Mouse (Mus musculus) limb, embryonic 14.5 days (tissue): ENCODE measurements around the gene Mgat4e. TPM values are rescaled to one million over a fixed set of nuclear protein-coding genes. Genes with fewer than 3 reads are reported as not detected.
"Not testable (repeated sequence)": the region's sequence is repeated elsewhere in the genome, so short reads cannot be mapped to it uniquely, and the experiment has no call there.

Source experiments
- ATAC-seq: fragments of 200-750 bp; cut with Nextera tagmentation; 2 replicates; pipeline ENCODE4 v1.8.0; 2017; ENCODE audit warnings: low read depth, moderate number of reproducible peaks, moderate TSS enrichment; ENCODE audit not compliant: low FRiP score
- DNase-seq: peaks from one replicate; pipeline ENCODE4 v3.0.0-alpha.2; 2015; ENCODE audit warnings: low spot score
- H3K27ac ChIP-seq: fragments of 300-500 bp; sonication (generic); replicated peaks from 2 replicates; pipeline ENCODE4 v1.5.1; 2014; ENCODE audit warnings: low read depth, mild to moderate bottlenecking, low read length, moderate library complexity, mixed read lengths
- H3K27me3 ChIP-seq: fragments of 300-500 bp; sonication (generic); 2 replicates; pipeline ENCODE4 v1.6.1; 2014; ENCODE audit warnings: low read length, mixed read lengths; ENCODE audit not compliant: control insufficient read depth, insufficient read depth
- H3K36me3 ChIP-seq: fragments of 300-500 bp; sonication (generic); 2 replicates; pipeline ENCODE4 v1.6.1; 2014; ENCODE audit warnings: mild to moderate bottlenecking, low read length, moderate library complexity, mixed read lengths; ENCODE audit not compliant: control insufficient read depth, insufficient read depth
- H3K4me1 ChIP-seq: fragments of 300-500 bp; sonication (generic); 2 replicates; pipeline ENCODE4 v1.6.1; 2014; ENCODE audit warnings: antibody characterized with exemption, low read length, mixed read lengths; ENCODE audit not compliant: control insufficient read depth, insufficient read depth
- H3K4me2 ChIP-seq: fragments of 300-500 bp; sonication (generic); replicated peaks from 2 replicates; pipeline ENCODE4 v1.6.1; 2014; ENCODE audit warnings: low read depth, mild to moderate bottlenecking, low read length, moderate library complexity; ENCODE audit not compliant: severe bottlenecking
- H3K4me3 ChIP-seq: fragments of 300-500 bp; sonication (generic); replicated peaks from 2 replicates; pipeline ENCODE4 v1.5.1; 2014; ENCODE audit warnings: low read length
- H3K9ac ChIP-seq: fragments of 300-500 bp; sonication (generic); 2 replicates; pipeline ENCODE4 v1.6.1; 2014; ENCODE audit warnings: mild to moderate bottlenecking, low read depth, low read length, moderate library complexity; ENCODE audit not compliant: severe bottlenecking
- H3K9me3 ChIP-seq: fragments of 300-500 bp; sonication (generic); 2 replicates; pipeline ENCODE4 v1.6.1; 2016; ENCODE audit warnings: low read length; ENCODE audit not compliant: control insufficient read depth
- POLR2A ChIP-seq: fragments of 200-500 bp; IDR thresholded peaks from 2 replicates; pipeline ENCODE4 v1.8.0; 2012; ENCODE audit warnings: inconsistent platforms, mild to moderate bottlenecking, moderate library complexity, borderline replicate concordance; ENCODE audit not compliant: insufficient read depth, insufficient read length; ENCODE audit errors: extremely low read depth
- WGBS: fragments of 180-500 bp; shearing (Covaris S2); extraction: QIAGEN DNeasy Blood & Tissue Kit; methylation state at CpG from one replicate; pipeline ENCODE4 v1.1.7; 2014; 5-methylcytosine and 5-hydroxymethylcytosine counted together
- polyA plus RNA-seq, 2 experiments: library from polyadenylated mRNA; depleted of rRNA in 1 of 2; stranded (reverse) in 1 of 2; unstranded in 1 of 2; fragments of >200 nt; fragmentation: Nextera tagmentation in 1 of 2; extraction: Ambion mirVana in 1 of 2; gene quantifications; 2 replicates each; pipeline versions ENCODE4 v1.2.1 to v1.2.3; 2012 to 2014

Mgat4e gene
- polyA plus RNA-seq, 2 experiments = 0.15 TPM; not detected in 1

DNA sequence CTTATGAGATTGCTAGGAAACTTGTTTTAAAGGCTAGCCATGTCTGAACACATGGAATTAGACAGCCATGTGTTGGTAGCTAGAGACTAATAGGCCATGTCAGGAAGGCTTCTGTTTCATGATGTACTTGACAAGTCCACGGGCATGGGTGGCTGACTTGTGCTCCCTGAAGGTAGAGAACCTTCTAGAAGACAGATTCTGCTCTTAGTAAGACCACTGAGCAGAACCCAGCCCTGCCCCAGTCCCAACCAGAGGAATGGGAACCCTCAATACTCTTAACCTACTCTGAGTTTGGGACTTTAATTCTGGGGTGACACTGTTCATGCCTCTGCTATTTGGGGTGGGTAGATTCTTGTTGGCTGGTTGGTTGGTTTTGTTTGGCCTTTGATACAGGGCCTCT, 24.5 kb downstream of the Mgat4e start:
- H3K36me3 ChIP-seq = no peaks in the 10 kb centered on the region
- no peak overlapping the region for H3K4me3 ChIP-seq
- H3K9me3 ChIP-seq = no peaks in the 10 kb centered on the region

GRCm38 (mm10) chr1:134524424-134524823, 25.1 kb downstream of the Mgat4e start:
- WGBS = 72% methylated on average over 5 of the region's 5 CpGs
- H3K9me3 ChIP-seq = no peaks in the 10 kb centered on the region
- DNase-seq (no peak), ATAC-seq (no peak)
- H3K27me3 ChIP-seq = no peaks in the 10 kb centered on the region
- no peak overlapping the region for H3K27ac ChIP-seq
- no peak overlapping the region for H3K9ac ChIP-seq
- H3K4me2 ChIP-seq = no peak overlapping the region
- H3K36me3 ChIP-seq = no peaks in the 10 kb centered on the region
- no peaks in the 10 kb centered on the region for H3K4me1 ChIP-seq
- no peak for TF ChIP-seq POLR2A
- H3K4me3 ChIP-seq = no peak overlapping the region

More for the DNA sequence above, 24.5 kb downstream of the Mgat4e start:
- TF ChIP-seq POLR2A = no peak
- DNase-seq = no peak
- H3K4me1 ChIP-seq = no peaks in the 10 kb centered on the region
- WGBS = 65% methylated on average over 1 of the region's 1 CpGs
- H3K27me3 ChIP-seq = no peaks in the 10 kb centered on the region
- no peak for ATAC-seq
- H3K4me2 ChIP-seq = no peak overlapping the region
- H3K9ac ChIP-seq = no peak overlapping the region
- no peak overlapping the region for H3K27ac ChIP-seq

GRCm38 (mm10) chr1:134522325-134522724, 27.2 kb downstream of the Mgat4e start:
- DNase-seq = no peak
- no peak for TF ChIP-seq POLR2A
- H3K9ac ChIP-seq = no peak overlapping the region
- 56% methylated on average over 2 of the region's 2 CpGs for WGBS
- H3K4me3 ChIP-seq = no peak overlapping the region
- no peaks in the 10 kb centered on the region for H3K9me3 ChIP-seq
- no peak for ATAC-seq
- H3K4me2 ChIP-seq = no peak overlapping the region
- H3K27ac ChIP-seq = no peak overlapping the region
- peaks cover 3% of the 10 kb centered on the region; the same call in 1 of the 2 replicates for H3K4me1 ChIP-seq
- no peaks in the 10 kb centered on the region for H3K27me3 ChIP-seq
- no peaks in the 10 kb centered on the region for H3K36me3 ChIP-seq

DNA sequence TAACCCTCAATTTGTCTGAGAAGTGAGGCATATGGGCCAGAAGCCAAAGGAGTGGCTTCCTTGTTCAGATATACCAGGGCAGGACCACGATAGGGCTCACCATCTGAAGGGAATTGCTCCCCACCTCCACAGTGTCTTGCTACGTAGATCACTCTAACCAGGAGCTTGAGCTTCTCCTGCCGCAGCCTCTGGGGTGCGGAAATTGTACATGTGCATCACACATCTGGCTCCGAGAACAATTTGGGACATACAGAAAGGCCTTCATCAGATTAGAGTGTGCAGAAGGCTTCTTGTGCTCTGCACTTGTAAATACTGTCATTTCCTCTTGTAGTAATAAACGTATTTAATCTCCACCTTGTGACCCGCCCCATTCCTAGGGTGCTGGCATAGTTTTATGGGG, 28.3 kb downstream of the Mgat4e start:
- WGBS = 69% methylated on average over 7 of the region's 7 CpGs

DNA sequence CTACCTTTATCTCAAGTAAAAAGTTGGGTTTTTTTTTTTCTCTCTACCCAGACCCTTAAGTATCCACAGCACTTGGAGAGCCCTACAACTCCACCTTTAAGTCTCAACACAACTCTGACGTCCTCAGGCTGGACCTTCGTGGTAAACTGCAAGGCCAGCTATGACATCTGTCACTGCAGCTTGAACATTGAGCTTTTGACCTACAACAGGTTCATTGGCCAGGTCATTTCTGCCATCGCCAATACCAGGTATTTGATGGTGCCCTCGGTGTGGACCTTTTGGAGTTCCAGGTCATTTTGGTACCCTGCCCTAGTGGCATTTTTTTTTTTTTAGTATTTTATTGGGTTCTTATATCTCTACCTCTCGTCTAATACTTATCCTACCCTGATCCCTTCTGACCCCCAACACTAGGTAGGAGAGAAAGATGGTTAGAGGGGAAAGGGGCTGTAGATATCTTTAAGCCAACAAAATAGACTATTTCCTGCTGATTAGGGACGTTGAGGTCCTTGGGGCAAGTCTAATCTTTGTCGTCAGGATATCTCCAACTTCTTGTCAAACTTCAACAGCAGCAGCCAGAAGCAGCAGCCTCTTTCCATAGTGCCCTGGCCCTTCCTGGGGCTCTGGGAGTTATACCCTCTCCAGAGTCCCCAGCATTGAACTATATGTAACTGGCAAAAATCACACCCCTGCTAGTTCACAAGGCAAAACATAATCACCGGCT, 29.3 kb downstream of the Mgat4e start:
- Histone ChIP-seq H3K36me3 (no peaks in the 10 kb centered on the region), H3K9me3 (no peaks in the 10 kb centered on the region), H3K27me3 (no peaks in the 10 kb centered on the region), H3K4me1 (peaks cover 19% of the 10 kb centered on the region), H3K4me2 (no peak overlapping the region), H3K27ac (no peak overlapping the region), H3K4me3 (no peak overlapping the region), H3K9ac (no peak overlapping the region)
- no peak for ATAC-seq
- 74% methylated on average over 8 of the region's 8 CpGs for WGBS
- no peak for DNase-seq
- TF ChIP-seq POLR2A = no peak

More for the DNA sequence above, 28.3 kb downstream of the Mgat4e start:
- no peak overlapping the region for H3K4me3 ChIP-seq
- H3K9ac ChIP-seq = no peak overlapping the region
- H3K4me1 ChIP-seq = peaks cover 14% of the 10 kb centered on the region
- H3K9me3 ChIP-seq = no peaks in the 10 kb centered on the region
- H3K4me2 ChIP-seq = no peak overlapping the region
- no peak for DNase-seq
- TF ChIP-seq POLR2A = no peak
- ATAC-seq = no peak
- H3K36me3 ChIP-seq = no peaks in the 10 kb centered on the region
- H3K27ac ChIP-seq = no peak overlapping the region
- no peaks in the 10 kb centered on the region for H3K27me3 ChIP-seq

DNA sequence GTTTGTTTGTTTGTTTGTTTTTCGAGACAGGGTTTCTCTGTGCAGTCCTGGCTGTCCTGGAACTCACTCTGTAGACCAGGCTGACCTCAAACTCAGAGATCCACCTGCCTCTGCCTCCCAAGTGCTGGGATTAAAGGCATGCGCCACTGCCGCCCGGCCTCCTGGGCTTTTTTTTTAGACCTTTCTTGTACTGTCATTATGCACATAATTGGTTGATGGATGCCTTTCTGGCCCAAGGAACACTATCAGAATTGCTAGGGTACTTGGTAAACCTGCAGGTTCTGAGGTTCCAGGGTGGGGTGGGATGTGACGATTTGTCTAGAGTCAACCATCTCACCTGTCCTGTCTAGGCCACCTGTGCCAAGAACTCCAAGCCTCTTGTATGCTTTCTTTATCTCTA, 30.3 kb downstream of the Mgat4e start:
- not testable (repeated sequence) for H3K4me2 ChIP-seq, ATAC-seq, H3K27ac ChIP-seq, H3K9ac ChIP-seq, H3K4me3 ChIP-seq, H3K27me3 ChIP-seq, H3K9me3 ChIP-seq, H3K36me3 ChIP-seq, DNase-seq
- 91% methylated on average over 5 of the region's 5 CpGs for WGBS
- H3K4me1 ChIP-seq = peaks cover 19% of the 10 kb centered on the region
